Mouse (Mus musculus) kidney, postnatal 0 days (tissue): Measurements from ENCODE around the gene Mcm10. TPM values are rescaled to one million over a fixed set of nuclear protein-coding genes. Genes with fewer than 3 reads are reported as not detected.
"Not testable (repeated sequence)": the region's sequence is repeated elsewhere in the genome, so short reads cannot be mapped to it uniquely, and the experiment has no call there.

Source experiments
- ATAC-seq: fragments of 200-750 bp; cut with Nextera tagmentation; replicated peaks from 2 replicates; pipeline ENCODE4 v1.8.0; 2017; ENCODE audit warnings: low read depth, moderate number of reproducible peaks, moderate TSS enrichment, moderate library complexity; ENCODE audit not compliant: low FRiP score
- DNase-seq: peaks from one replicate; pipeline ENCODE4 v3.0.0-alpha.2; 2016; ENCODE audit warnings: low spot score
- H3K27ac ChIP-seq: fragments of 300-500 bp; sonication (generic); 2 replicates; pipeline ENCODE4 v1.5.1; 2014; ENCODE audit warnings: mild to moderate bottlenecking
- H3K27me3 ChIP-seq: fragments of 300-500 bp; sonication (generic); 2 replicates; pipeline ENCODE4 v1.6.1; 2014; ENCODE audit warnings: low read length, mixed read lengths; ENCODE audit not compliant: insufficient read depth
- H3K36me3 ChIP-seq: fragments of 300-500 bp; sonication (generic); 2 replicates; pipeline ENCODE4 v1.6.1; 2014; ENCODE audit warnings: low read length, mixed read lengths; ENCODE audit not compliant: insufficient read depth
- H3K4me1 ChIP-seq: fragments of 300-500 bp; sonication (generic); replicated peaks from 2 replicates; pipeline ENCODE4 v1.6.1; 2014; ENCODE audit warnings: antibody characterized with exemption, low read length, mixed read lengths; ENCODE audit not compliant: insufficient read depth
- H3K4me2 ChIP-seq: fragments of 300-500 bp; sonication (generic); 2 replicates; pipeline ENCODE4 v1.6.1; 2014; ENCODE audit warnings: mild to moderate bottlenecking, low read length, moderate library complexity, mixed read lengths
- H3K4me3 ChIP-seq: fragments of 300-500 bp; sonication (generic); replicated peaks from 2 replicates; pipeline ENCODE4 v1.5.1; 2014; ENCODE audit warnings: low read depth, low read length
- H3K9ac ChIP-seq: fragments of 300-500 bp; sonication (generic); 2 replicates; pipeline ENCODE4 v1.6.1; 2014; ENCODE audit warnings: low read depth, low read length
- H3K9me3 ChIP-seq: fragments of 300-500 bp; sonication (generic); replicated peaks from 2 replicates; pipeline ENCODE4 v1.6.1; 2016; ENCODE audit warnings: low read length, inconsistent platforms, mixed read lengths
- CTCF ChIP-seq: IDR thresholded peaks from 2 replicates; pipeline ENCODE4 v1.5.1; 2016; ENCODE audit warnings: antibody characterized with exemption, low read depth, mild to moderate bottlenecking, moderate library complexity
- WGBS: fragments of 180-500 bp; shearing (Covaris S2); extraction: QIAGEN DNeasy Blood & Tissue Kit; methylation state at CpG from one replicate; pipeline ENCODE4 v1.1.7; 2014; 5-methylcytosine and 5-hydroxymethylcytosine counted together
- polyA plus RNA-seq: library from polyadenylated mRNA; unstranded; fragments of >200 nt; fragmentation: Nextera tagmentation; extraction: Ambion mirVana; gene quantifications from 2 replicates; pipeline ENCODE4 v1.2.1, GENCODE M21; 2015

The Mcm10 gene
- polyA plus RNA-seq, 1 experiment from 2014 or later, result 13.2 TPM

- Histone ChIP-seq H3K4me3 (no peak overlapping the region), H3K4me2 (no peak overlapping the region), H3K9ac (no peak overlapping the region), H3K9me3 (no peaks in the 10 kb centered on the region; the same call in 1 of the 2 replicates), H3K4me1 (no peaks in the 10 kb centered on the region), H3K27me3 (no peaks in the 10 kb centered on the region), H3K36me3 (no peaks in the 10 kb centered on the region), H3K27ac (no peak overlapping the region)
- 92% methylated on average over 2 of the region's 2 CpGs for WGBS
- DNase-seq (no peak), ATAC-seq (no peak)
- no peak for TF ChIP-seq CTCF
These were observed 61.6 kb downstream of the Mcm10 start for GRCm38 (mm10) chr2:4950986-4951385.

GRCm38 (mm10) chr2:4949691-4950090 lies 62.9 kb downstream of the Mcm10 start:
- not testable (repeated sequence) for H3K27me3 ChIP-seq, H3K4me2 ChIP-seq, H3K36me3 ChIP-seq, H3K9me3 ChIP-seq, DNase-seq, H3K9ac ChIP-seq, H3K27ac ChIP-seq, ATAC-seq, H3K4me3 ChIP-seq, H3K4me1 ChIP-seq
- 83% methylated on average over 7 of the region's 8 CpGs for WGBS

GRCm38 (mm10) chr2:4940861-4941260 lies 71.7 kb downstream of the Mcm10 start:
- no peak for DNase-seq
- no peak for TF ChIP-seq CTCF
- H3K9me3 ChIP-seq, result peaks cover 8% of the 10 kb centered on the region; the same call in 1 of the 2 replicates
- 89% methylated on average over 11 of the region's 11 CpGs for WGBS
- no peak for ATAC-seq
- H3K36me3 ChIP-seq, result peaks cover 13% of the 10 kb centered on the region; the same call in 1 of the 2 replicates
- H3K4me1 ChIP-seq, result no peaks in the 10 kb centered on the region
- H3K27ac ChIP-seq, result no peak overlapping the region
- no peaks in the 10 kb centered on the region for H3K27me3 ChIP-seq
- H3K9ac ChIP-seq, result no peak overlapping the region
- H3K4me2 ChIP-seq, result no peak overlapping the region
- no peak overlapping the region for H3K4me3 ChIP-seq

Other genes starting within 250 kb of the Mcm10 start
- 54.6 and 59.8 TPM in 2 replicates for gene Sephs1, start 131.2 kb downstream of the Mcm10 start, polyA plus RNA-seq
- gene Phyh, start 93.8 kb downstream of the Mcm10 start, polyA plus RNA-seq, result 159 and 164 TPM in 2 replicates
- not detected in 2 replicates for gene Ucma, start 36.7 kb downstream of the Mcm10 start, polyA plus RNA-seq
- gene Optn, start 51.3 kb upstream of the Mcm10 start, polyA plus RNA-seq, result 23.5 and 23.8 TPM in 2 replicates
- gene Ccdc3, start 125.0 kb upstream of the Mcm10 start, polyA plus RNA-seq, result 12.1 and 12.4 TPM in 2 replicates